Mouse (Mus musculus) neural tube, embryonic 12.5 days (tissue): Measurements from ENCODE around the gene Gripap1. TPM values are rescaled to one million over a fixed set of nuclear protein-coding genes. Genes with fewer than 3 reads are reported as not detected.

ENCODE experiments used
- ATAC-seq: fragments of 200-750 bp; cut with Nextera tagmentation; 2 replicates; pipeline ENCODE4 v1.8.0; 2017; ENCODE audit warnings: low read depth, mild to moderate bottlenecking, moderate TSS enrichment, moderate library complexity; ENCODE audit not compliant: low FRiP score
- H3K27ac ChIP-seq: fragments of 300-500 bp; sonication (generic); 2 replicates; pipeline ENCODE4 v1.5.1; 2016
- H3K27me3 ChIP-seq: fragments of 300-500 bp; sonication (generic); replicated peaks from 2 replicates; pipeline ENCODE4 v1.6.1; 2016; ENCODE audit warnings: mild to moderate bottlenecking
- H3K36me3 ChIP-seq: fragments of 300-500 bp; sonication (generic); 2 replicates; pipeline ENCODE4 v1.6.1; 2016; ENCODE audit warnings: mild to moderate bottlenecking
- H3K4me1 ChIP-seq: fragments of 300-500 bp; sonication (generic); 2 replicates; pipeline ENCODE4 v1.6.1; 2016
- H3K4me2 ChIP-seq: fragments of 300-500 bp; sonication (generic); replicated peaks from 2 replicates; pipeline ENCODE4 v1.6.1; 2016; ENCODE audit warnings: mild to moderate bottlenecking
- H3K4me3 ChIP-seq: fragments of 300-500 bp; sonication (generic); 2 replicates; pipeline ENCODE4 v1.5.1; 2016
- H3K9ac ChIP-seq: fragments of 300-500 bp; sonication (generic); 2 replicates; pipeline ENCODE4 v1.6.1; 2016; ENCODE audit warnings: mild to moderate bottlenecking
- H3K9me3 ChIP-seq: fragments of 300-500 bp; sonication (generic); 2 replicates; pipeline ENCODE4 v1.6.1; 2016; ENCODE audit warnings: mild to moderate bottlenecking
- whole genome bisulfite sequencing: fragments of 180-500 bp; shearing (Covaris S2); methylation state at CpG from one replicate; pipeline ENCODE4 v1.1.7; 2016; 5-methylcytosine and 5-hydroxymethylcytosine counted together
- microRNA counts: library from miRNA; unstranded; fragments of <30 nt; microRNA quantifications from one replicate; lab custom pipeline; 2017
- microRNA-seq: library from miRNA; unstranded; fragments of <30 nt; microRNA quantifications from one replicate; pipeline ENCODE4, GENCODE M21; 2017
- polyA plus RNA-seq: library from polyadenylated mRNA; unstranded; fragments of >200 nt; fragmentation: Nextera tagmentation; extraction: Ambion mirVana; gene quantifications from 2 replicates; pipeline ENCODE4 v1.2.1, GENCODE M21; 2016

Gripap1 gene
- polyA plus RNA-seq, 1 experiment from 2014 or later, result 81.4 TPM

DNA sequence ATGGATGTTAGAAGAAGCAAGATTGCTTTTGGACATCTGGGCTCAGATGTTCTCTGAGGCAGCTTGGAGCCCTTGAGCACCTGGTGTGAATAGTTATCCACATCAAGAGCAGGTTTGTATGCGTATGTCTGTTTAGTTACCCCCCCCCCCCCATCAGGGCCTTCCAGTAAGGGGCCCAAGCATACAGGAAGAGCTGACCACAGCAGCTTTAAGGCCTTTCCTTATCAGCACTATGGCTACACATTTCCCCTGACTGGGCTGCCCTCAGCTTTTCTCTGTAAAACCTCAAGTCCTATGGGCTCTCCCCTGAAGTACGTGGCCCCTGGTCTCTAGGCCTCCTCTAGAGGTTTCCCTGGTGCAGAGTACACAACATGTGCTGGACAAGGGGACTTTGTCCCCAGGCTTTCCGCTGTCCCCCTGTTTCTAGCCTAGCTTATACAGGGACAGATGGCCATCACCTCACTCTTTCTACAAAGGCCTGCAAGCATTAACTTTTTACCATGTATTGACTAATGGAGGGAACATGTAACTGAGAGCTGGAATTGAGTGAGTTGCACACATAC lies 69.7 kb downstream of the Gripap1 start:
- ATAC-seq, result no peak
- H3K36me3 ChIP-seq, result no peaks in the 10 kb centered on the region; the same call in 1 of the 2 replicates
- H3K27me3 ChIP-seq, result no peaks in the 10 kb centered on the region
- H3K4me1 ChIP-seq, result no peaks in the 10 kb centered on the region
- H3K9ac ChIP-seq, result no peak overlapping the region
- H3K9me3 ChIP-seq, result no peaks in the 10 kb centered on the region
- H3K27ac ChIP-seq, result no peak overlapping the region
- H3K4me2 ChIP-seq, result no peak overlapping the region
- 96% methylated on average over 3 of the region's 3 CpGs for WGBS
- no peak overlapping the region for H3K4me3 ChIP-seq

DNA sequence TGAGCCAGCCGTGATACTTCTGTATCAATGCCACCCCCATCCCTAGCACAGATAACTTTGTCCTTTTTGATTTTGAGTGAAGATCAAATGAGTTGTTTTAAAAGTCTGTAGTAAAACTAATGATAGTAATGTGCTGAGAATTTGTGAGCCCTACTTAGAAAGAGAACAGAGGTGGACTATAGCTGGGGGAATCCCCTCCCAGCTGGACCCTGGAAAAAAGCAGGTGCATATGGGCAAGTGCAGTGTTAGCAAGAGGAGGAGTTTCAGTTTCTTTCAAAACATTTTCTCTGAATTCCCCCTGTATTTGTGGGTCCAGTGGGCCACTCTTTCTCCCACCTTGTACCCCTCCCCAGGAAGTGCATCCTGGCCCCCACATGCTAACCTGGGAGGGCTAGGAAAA lies 73.6 kb downstream of the Gripap1 start:
- no peak for ATAC-seq
- Histone ChIP-seq H3K9me3 (no peaks in the 10 kb centered on the region), H3K4me1 (no peaks in the 10 kb centered on the region), H3K9ac (no peak overlapping the region), H3K4me2 (no peak overlapping the region), H3K27ac (no peak overlapping the region), H3K4me3 (no peak overlapping the region), H3K27me3 (no peaks in the 10 kb centered on the region), H3K36me3 (peaks cover 8% of the 10 kb centered on the region)
- WGBS, result 87% methylated on average over 1 of the region's 1 CpGs

DNA sequence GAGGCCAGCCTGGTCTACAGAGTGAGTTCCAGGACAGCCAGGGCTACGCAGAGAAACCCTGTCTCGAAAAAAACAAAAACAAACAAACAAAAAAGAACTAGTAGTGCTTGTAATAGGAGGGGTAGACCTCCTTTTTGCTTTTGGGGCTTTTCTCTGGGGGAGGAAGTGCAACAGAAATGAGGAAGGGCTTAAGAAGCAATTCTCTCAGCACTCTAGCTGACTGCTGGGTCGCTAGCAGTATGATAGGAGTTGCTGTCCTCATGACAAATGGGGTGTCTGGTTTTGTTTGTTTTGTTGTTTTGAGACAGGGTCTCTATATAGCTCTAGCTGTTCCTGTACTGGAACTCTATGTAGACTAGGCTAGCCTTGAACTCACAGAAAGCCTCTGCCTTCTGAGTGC lies 75.0 kb downstream of the Gripap1 start:
- no peak overlapping the region for H3K4me2 ChIP-seq
- no peaks in the 10 kb centered on the region for H3K27me3 ChIP-seq
- no peak overlapping the region for H3K4me3 ChIP-seq
- 80% methylated on average over 3 of the region's 3 CpGs for WGBS
- H3K27ac ChIP-seq, result no peak overlapping the region
- ATAC-seq, result no peak
- H3K36me3 ChIP-seq, result peaks cover 9% of the 10 kb centered on the region
- H3K9ac ChIP-seq, result no peak overlapping the region
- no peaks in the 10 kb centered on the region for H3K9me3 ChIP-seq
- no peaks in the 10 kb centered on the region for H3K4me1 ChIP-seq

DNA sequence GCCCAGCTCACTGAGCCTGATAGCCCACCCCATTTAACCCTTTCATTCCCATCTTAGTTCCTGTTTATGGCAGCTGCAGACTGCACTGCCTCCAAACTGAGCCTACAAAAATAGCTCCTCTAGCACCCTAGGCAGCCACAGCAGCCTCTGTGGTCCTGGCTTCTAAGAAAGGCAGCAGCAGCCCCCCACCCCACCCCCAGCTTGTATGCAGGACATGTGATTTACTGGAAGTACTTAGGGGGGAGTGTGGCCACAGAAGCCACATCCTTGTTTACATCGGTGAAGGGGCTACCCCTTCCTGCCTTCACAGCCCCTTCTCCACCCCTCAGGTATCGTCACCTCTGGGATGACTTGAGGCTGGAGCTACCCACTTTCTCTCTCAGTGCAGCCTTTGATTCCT lies 75.8 kb downstream of the Gripap1 start:
- no peaks in the 10 kb centered on the region for H3K4me1 ChIP-seq
- no peaks in the 10 kb centered on the region for H3K27me3 ChIP-seq
- H3K4me3 ChIP-seq, result no peak overlapping the region
- H3K9me3 ChIP-seq, result no peaks in the 10 kb centered on the region
- WGBS, result 79% methylated on average over 2 of the region's 2 CpGs
- H3K36me3 ChIP-seq, result peaks cover 9% of the 10 kb centered on the region
- H3K27ac ChIP-seq, result no peak overlapping the region
- no peak for ATAC-seq
- no peak overlapping the region for H3K9ac ChIP-seq
- no peak overlapping the region for H3K4me2 ChIP-seq

DNA sequence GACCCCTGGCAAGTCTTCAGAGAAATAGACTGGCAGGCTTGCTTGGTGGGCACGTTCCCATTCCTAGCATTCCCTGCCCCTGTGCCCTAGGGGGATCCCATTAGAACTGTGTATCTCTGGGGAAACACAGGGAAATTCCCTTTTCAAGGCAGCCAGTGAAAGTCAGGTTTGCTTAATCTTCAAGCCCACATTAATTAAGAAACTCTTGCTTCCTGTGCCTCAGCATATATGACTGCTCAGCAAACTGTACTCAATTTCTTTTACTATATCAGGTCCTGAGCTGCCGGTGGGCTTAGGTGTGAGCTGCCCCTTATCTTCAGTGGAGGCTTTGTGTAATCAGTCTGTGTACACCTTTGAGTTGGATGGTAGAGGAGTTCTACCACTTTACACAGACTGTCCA lies 76.2 kb downstream of the Gripap1 start:
- ATAC-seq, result no peak
- WGBS, result 73% methylated on average over 2 of the region's 2 CpGs

DNA sequence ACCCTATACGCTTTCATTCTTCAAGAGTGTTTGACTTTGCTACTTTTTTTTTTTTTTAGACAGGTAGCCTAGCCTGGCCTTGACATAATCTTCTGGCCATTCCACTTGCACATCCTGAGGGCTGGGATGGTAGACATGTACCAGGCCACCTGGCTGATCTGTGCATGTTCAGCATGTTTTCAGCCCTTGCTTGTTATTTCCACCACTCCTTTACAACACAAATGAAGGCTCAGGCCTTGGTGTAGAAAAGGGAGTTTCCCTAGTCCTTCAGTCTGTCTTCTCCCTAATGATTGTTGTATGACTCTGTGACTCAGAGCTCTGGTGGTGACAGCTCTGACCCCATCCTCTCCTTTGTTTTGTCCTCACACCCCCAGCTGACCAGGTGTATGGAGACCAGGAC lies 77.6 kb downstream of the Gripap1 start:
- no peaks in the 10 kb centered on the region for H3K27me3 ChIP-seq
- peaks cover 14% of the 10 kb centered on the region for H3K36me3 ChIP-seq
- no peak overlapping the region for H3K4me2 ChIP-seq
- H3K27ac ChIP-seq, result no peak overlapping the region
- H3K9me3 ChIP-seq, result no peaks in the 10 kb centered on the region
- WGBS, result 94% methylated on average over 1 of the region's 1 CpGs
- H3K4me1 ChIP-seq, result no peaks in the 10 kb centered on the region
- H3K4me3 ChIP-seq, result no peak overlapping the region
- H3K9ac ChIP-seq, result no peak overlapping the region
- no peak for ATAC-seq

More for the DNA sequence above, 76.2 kb downstream of the Gripap1 start:
- Histone ChIP-seq H3K4me3 (no peak overlapping the region), H3K4me1 (no peaks in the 10 kb centered on the region), H3K27me3 (no peaks in the 10 kb centered on the region), H3K4me2 (no peak overlapping the region), H3K9me3 (no peaks in the 10 kb centered on the region), H3K9ac (no peak overlapping the region), H3K27ac (no peak overlapping the region), H3K36me3 (peaks cover 9% of the 10 kb centered on the region)

DNA sequence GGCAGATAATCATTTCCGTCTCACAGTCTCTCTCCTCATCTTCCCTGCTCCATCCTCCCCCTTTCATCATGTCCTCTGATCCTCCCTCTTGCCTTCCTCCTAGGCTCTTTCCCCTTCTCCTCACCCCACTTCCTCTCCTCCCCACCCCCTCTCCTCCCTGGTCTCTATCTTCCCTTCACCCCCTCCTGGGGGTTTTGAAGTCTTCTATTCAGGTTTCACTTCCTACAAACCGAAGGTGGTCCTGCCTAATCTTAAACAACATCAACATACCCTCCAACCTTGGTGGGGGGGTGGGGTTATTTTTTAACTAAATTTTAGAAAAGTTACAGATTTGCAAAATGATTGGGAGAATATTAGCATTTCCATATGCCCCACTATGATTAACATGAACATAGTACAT lies 78.9 kb downstream of the Gripap1 start:
- H3K36me3 ChIP-seq, result peaks cover 18% of the 10 kb centered on the region
- H3K4me1 ChIP-seq, result no peaks in the 10 kb centered on the region
- no peak overlapping the region for H3K4me2 ChIP-seq
- H3K4me3 ChIP-seq, result no peak overlapping the region
- 48% methylated on average over 2 of the region's 2 CpGs for WGBS
- no peak overlapping the region for H3K9ac ChIP-seq
- no peak for ATAC-seq
- no peaks in the 10 kb centered on the region for H3K9me3 ChIP-seq
- H3K27ac ChIP-seq, result no peak overlapping the region
- H3K27me3 ChIP-seq, result no peaks in the 10 kb centered on the region

DNA sequence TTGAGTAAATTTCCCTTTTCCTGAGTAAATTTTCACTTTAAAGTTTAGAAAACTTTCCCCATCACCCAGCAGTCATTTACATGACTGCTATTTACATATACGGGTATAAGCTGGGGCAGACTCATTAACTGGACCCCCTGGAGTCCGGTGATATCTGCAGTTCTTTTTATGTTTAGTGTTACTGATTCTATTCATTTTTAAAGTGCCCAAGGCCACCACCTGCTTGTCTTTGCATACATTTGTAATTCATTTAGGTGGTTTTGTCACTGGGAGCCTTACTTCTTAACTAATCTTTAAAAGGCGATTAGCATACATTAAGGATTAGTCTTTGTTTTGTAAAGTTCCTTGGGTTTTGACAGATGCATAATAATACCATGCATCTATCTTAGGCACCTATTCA lies 80.3 kb downstream of the Gripap1 start:
- ATAC-seq, result no peak
- Histone ChIP-seq H3K4me1 (no peaks in the 10 kb centered on the region), H3K27ac (no peak overlapping the region), H3K36me3 (peaks cover 25% of the 10 kb centered on the region), H3K4me2 (no peak overlapping the region), H3K4me3 (no peak overlapping the region), H3K9ac (no peak overlapping the region), H3K27me3 (no peaks in the 10 kb centered on the region), H3K9me3 (no peaks in the 10 kb centered on the region)
- 43% methylated on average over 3 of the region's 3 CpGs for WGBS

MicroRNAs within 50 kb of the gene (microRNA counts, 519-probe panel; counts per million panel counts)
- 4,223 counts per million, percentile 77 among the panel's probes with 10 or more counts for microRNA mmu-miR-1198 (lab: Ali Mortazavi, UCI)

Small RNAs within 50 kb of the gene (microRNA-seq; reads per million reads assigned to microRNA genes)
- gene Mir1198, result 33.9 reads per million, percentile 37 among the genes with 10 or more reads in this experiment

Other genes starting within 250 kb of the Gripap1 start
- 0.06 and 0.09 TPM in 2 replicates for gene Foxp3, start 216.1 kb upstream of the Gripap1 start, polyA plus RNA-seq
- gene Ppp1r3f, start 215.5 kb upstream of the Gripap1 start, polyA plus RNA-seq, result 4.6 and 5.3 TPM in 2 replicates
- gene Ccdc22, start 184.2 kb upstream of the Gripap1 start, polyA plus RNA-seq, result 30.2 and 30.6 TPM in 2 replicates
- 0.47 TPM in 1 of 2 replicates, not detected in the other for gene Cacna1f, start 182.7 kb upstream of the Gripap1 start, polyA plus RNA-seq
- gene Syp, start 151.3 kb upstream of the Gripap1 start, polyA plus RNA-seq, result 62.2 and 71.0 TPM in 2 replicates
- 2.4 and 3.0 TPM in 2 replicates for gene Prickle3, start 132.5 kb upstream of the Gripap1 start, polyA plus RNA-seq
- 31.2 and 34.6 TPM in 2 replicates for gene Plp2, start 118.4 kb upstream of the Gripap1 start, polyA plus RNA-seq
- 0.09 TPM in 1 of 2 replicates, not detected in the other for gene Magix, start 108.5 kb upstream of the Gripap1 start, polyA plus RNA-seq
- 44.1 and 46.6 TPM in 2 replicates for gene Gpkow, start 92.6 kb upstream of the Gripap1 start, polyA plus RNA-seq
- 26.2 and 27.8 TPM in 2 replicates for gene Wdr45, start 75.4 kb upstream of the Gripap1 start, polyA plus RNA-seq
- gene Gm45208, start 67.5 kb upstream of the Gripap1 start, polyA plus RNA-seq, result not detected in 2 replicates
- gene Praf2, start 61.3 kb upstream of the Gripap1 start, polyA plus RNA-seq, result 89.2 and 93.6 TPM in 2 replicates
- 34.8 and 38.7 TPM in 2 replicates for gene Ccdc120, start 38.9 kb upstream of the Gripap1 start, polyA plus RNA-seq
- gene Tfe3, start 27.2 kb upstream of the Gripap1 start, polyA plus RNA-seq, result 32.9 and 35.5 TPM in 2 replicates
- 1.5 and 2.3 TPM in 2 replicates for gene Kcnd1, start 32.5 kb downstream of the Gripap1 start, polyA plus RNA-seq
- 68.6 and 72.3 TPM in 2 replicates for gene Otud5, start 51.6 kb downstream of the Gripap1 start, polyA plus RNA-seq
- gene Pim2, start 88.5 kb downstream of the Gripap1 start, polyA plus RNA-seq, result 9.3 and 12.8 TPM in 2 replicates
- gene Slc35a2, start 94.3 kb downstream of the Gripap1 start, polyA plus RNA-seq, result 35.4 and 36.5 TPM in 2 replicates
- 179 and 180 TPM in 2 replicates for gene Pqbp1, start 109.5 kb downstream of the Gripap1 start, polyA plus RNA-seq
- 143 and 147 TPM in 2 replicates for gene Timm17b, start 109.6 kb downstream of the Gripap1 start, polyA plus RNA-seq
- not detected in 2 replicates for gene Gm10491, start 118.1 kb downstream of the Gripap1 start, polyA plus RNA-seq
- not detected in 2 replicates for gene Gm10490, start 119.8 kb downstream of the Gripap1 start, polyA plus RNA-seq
- gene Pcsk1n, start 130.1 kb downstream of the Gripap1 start, polyA plus RNA-seq, result 137 and 142 TPM in 2 replicates
- gene Eras, start 138.8 kb downstream of the Gripap1 start, polyA plus RNA-seq, result not detected in 2 replicates
- gene Hdac6, start 158.1 kb downstream of the Gripap1 start, polyA plus RNA-seq, result 56.8 and 60.8 TPM in 2 replicates
- gene Gata1, start 188.3 kb downstream of the Gripap1 start, polyA plus RNA-seq, result 1.2 and 1.5 TPM in 2 replicates
- gene Glod5, start 228.7 kb downstream of the Gripap1 start, polyA plus RNA-seq, result not detected in 2 replicates